Comparison of ENCODE assay signal across 16 mouse cellular contexts in the genomic region with DNA sequence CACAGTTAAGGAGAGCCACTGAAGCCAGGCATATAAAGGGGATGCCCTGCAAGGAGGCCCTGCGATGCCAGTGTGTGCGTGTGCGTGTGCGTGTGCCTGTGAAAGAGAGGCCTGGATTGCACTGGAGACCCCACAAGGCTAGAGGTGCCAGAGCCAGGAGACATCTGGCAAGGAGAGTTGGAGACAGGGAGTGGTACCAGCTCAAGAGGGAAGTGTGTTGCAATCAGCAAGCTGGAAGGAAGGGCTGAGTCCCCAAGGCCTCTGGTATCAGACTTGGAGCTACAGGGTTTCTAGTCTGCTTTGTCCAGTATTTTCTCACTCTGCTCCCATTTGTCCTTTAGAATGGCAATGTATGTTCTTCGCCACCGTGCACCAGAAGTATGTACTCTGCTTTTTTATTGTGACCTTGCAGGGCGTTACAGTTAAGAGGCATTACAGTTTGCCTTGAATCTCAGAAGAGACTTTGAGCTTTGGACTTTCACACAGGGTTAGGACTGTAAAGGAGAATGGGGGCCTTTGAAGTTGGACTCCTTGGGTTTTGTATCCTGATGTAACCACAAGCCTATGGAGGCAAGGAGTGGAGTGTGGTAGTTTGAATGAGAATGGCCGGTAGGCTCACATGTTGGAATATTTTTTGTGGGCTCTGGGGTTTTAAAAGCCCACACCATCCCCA. TPM values are rescaled to one million over a fixed set of nuclear protein-coding genes. Genes with fewer than 3 reads are reported as not detected.
A peak's percentile ranks its signal among the peaks of the same experiment; 100 is the strongest.
DNase-seq lines count a peak whose midpoint lies in the region; ATAC-seq and TF ChIP-seq lines count a peak whose summit lies in the region.
"Had no signal": no experiment of that assay in that cellular context is flagged by ENCODE, and none has a peak within 500 bp of the region (broad histone marks: within the 10 kb centered on the region; RNA-seq: fewer than 3 reads in every experiment).

No protein-coding gene starts in this region.

- H3K4me3 ChIP-seq in left cerebral cortex, adult 2 months, result no peak overlapping the region
- no peak overlapping the region for H3K4me3 ChIP-seq in forebrain, postnatal 0 days (ENCODE audit: low read depth, low read length)
- H3K4me3 ChIP-seq in forebrain, embryonic 12.5 days (replicated peaks), result no peak overlapping the region
- H3K4me3 ChIP-seq: forebrain, embryonic 10.5 days; layer of hippocampus, adult 2 months; liver, embryonic 13.5 days; midbrain, embryonic 12.5 days had no signal

- no peaks in the 10 kb centered on the region for H3K36me3 ChIP-seq in forebrain, postnatal 0 days (ENCODE audit: insufficient read depth)
- no peaks in the 10 kb centered on the region for H3K36me3 ChIP-seq in forebrain, embryonic 12.5 days (replicated peaks)
- H3K36me3 ChIP-seq: forebrain, embryonic 10.5 days; liver, embryonic 13.5 days; midbrain, embryonic 12.5 days had no signal

- no peak for TF ChIP-seq CTCF in left cerebral cortex, adult 2 months (IDR thresholded peaks at IDR 0.05)
- TF ChIP-seq CTCF in forebrain, postnatal 0 days (IDR thresholded peaks at IDR 0.05; ENCODE audit: low read depth), result no peak

- WGBS in forebrain, postnatal 0 days, result 84% methylated on average over 8 of the region's 8 CpGs
- WGBS in forebrain, embryonic 12.5 days, result 86% methylated on average over 8 of the region's 8 CpGs

- peak; percentile 59 for ATAC-seq in megakaryocyte, adult 5-6 weeks (ENCODE audit: poor library complexity, severe bottlenecking)
- no peak for ATAC-seq in forebrain, postnatal 0 days
- ATAC-seq in forebrain, embryonic 12.5 days (ENCODE audit: low FRiP score), result no peak

- H3K9me3 ChIP-seq in forebrain, postnatal 0 days (ENCODE audit: low read length), result no peaks in the 10 kb centered on the region
- no peaks in the 10 kb centered on the region for H3K9me3 ChIP-seq in forebrain, embryonic 12.5 days
- H3K9me3 ChIP-seq: forebrain, embryonic 10.5 days; liver, embryonic 13.5 days; midbrain, embryonic 12.5 days had no signal

- no peak overlapping the region for H3K9ac ChIP-seq in forebrain, postnatal 0 days
- no peak overlapping the region for H3K9ac ChIP-seq in forebrain, embryonic 12.5 days
- H3K9ac ChIP-seq: liver, embryonic 13.5 days; midbrain, embryonic 12.5 days had no signal

- intact Hi-C loops in gastrocnemius, postnatal 36 days (cut with DNase I), result loop anchor here (10.0 kb wide), 1 partner anchor 110 kb away; no protein-coding TSS in a partner anchor
- intact Hi-C loops in left cerebral cortex, adult 2 months (cut with DNase I), result no loop called here

- no peaks in the 10 kb centered on the region for H3K4me1 ChIP-seq in forebrain, postnatal 0 days (ENCODE audit: insufficient read depth)
- H3K4me1 ChIP-seq in forebrain, embryonic 12.5 days, result no peaks in the 10 kb centered on the region
- H3K4me1 ChIP-seq: forebrain, embryonic 10.5 days; midbrain, embryonic 12.5 days had no signal

- no peaks in the 10 kb centered on the region for H3K27me3 ChIP-seq in forebrain, postnatal 0 days (ENCODE audit: insufficient read depth, low read length)
- H3K27me3 ChIP-seq in forebrain, embryonic 12.5 days, result no peaks in the 10 kb centered on the region
- H3K27me3 ChIP-seq: liver, embryonic 13.5 days had no signal

- no peak overlapping the region for H3K27ac ChIP-seq in left cerebral cortex, adult 2 months
- H3K27ac ChIP-seq in forebrain, postnatal 0 days (ENCODE audit: low read depth, low read length), result no peak overlapping the region
- H3K27ac ChIP-seq in forebrain, embryonic 12.5 days, result no peak overlapping the region
- H3K27ac ChIP-seq: forebrain, embryonic 10.5 days; layer of hippocampus, adult 2 months; liver, embryonic 13.5 days; midbrain, embryonic 12.5 days had no signal

- DNase-seq in gastrocnemius, adult 18-20 months (ENCODE audit: low spot score), result peak; percentile 25
- DNase-seq in gastrocnemius, postnatal 36 days, result no peak
- peak; percentile 47 for DNase-seq in adipocyte (ENCODE audit: low spot score)
- DNase-seq in lung, adult 18-20 months, result peak; percentile 57 to 71
- no peak for DNase-seq in left cerebral cortex, adult 2 months (ENCODE audit: extremely low spot score in 1 of 2, low spot score in 2 of 2)
- DNase-seq in forebrain, postnatal 0 days, result no peak
- DNase-seq: cerebellum, postnatal 10 days; kidney, adult 11 months; liver, embryonic 13.5 days; spleen, adult 18-20 months had no signal

- H3K4me2 ChIP-seq in forebrain, postnatal 0 days (ENCODE audit: low read depth), result no peak overlapping the region
- H3K4me2 ChIP-seq in forebrain, embryonic 12.5 days, result no peak overlapping the region
- H3K4me2 ChIP-seq: liver, embryonic 13.5 days; midbrain, embryonic 12.5 days had no signal

RNA-seq across cellular contexts. Expression of gene Fam186a, which starts 1.6 kb away (rescaled TPM):
- under 1 TPM; 0.12 to 0.16 TPM for total RNA-seq in gastrocnemius, adult 18-20 months (2021)
- total RNA-seq in gastrocnemius, postnatal 36 days (2021), result under 1 TPM; 0.07 to 0.10 TPM
- not detected in 2 replicates for total RNA-seq in megakaryocyte, adult 5-6 weeks (2015)
- not detected in 2 replicates for total RNA-seq in megakaryocyte, adult 5-6 weeks (2017)
- total RNA-seq in left cerebral cortex, adult 2 months (2021), result under 1 TPM in 1 of 2 experiments, not detected in 1; 0.05 TPM
- under 0.01 TPM in 1 of 2 replicates, not detected in the other for total RNA-seq in forebrain, postnatal 0 days (2014; rRNA removed)
- not detected in 2 replicates for polyA plus RNA-seq in forebrain, postnatal 0 days (2015; fragmentation: Nextera tagmentation; extraction: Ambion mirVana)
- polyA plus RNA-seq in forebrain, embryonic 12.5 days (2016; fragmentation: Nextera tagmentation; extraction: Ambion mirVana), result not detected in 2 replicates
- polyA plus RNA-seq: liver, embryonic 13.5 days; neural tube, embryonic 11.5 days had no signal

RNA-seq across cellular contexts. Expression of gene Larp4, which starts 4.6 kb away (rescaled TPM):
- 10 to 100 TPM; 39.4 to 47.4 TPM for total RNA-seq in gastrocnemius, adult 18-20 months (2021)
- 10 to 100 TPM; 42.1 to 45.5 TPM for total RNA-seq in gastrocnemius, postnatal 36 days (2021)
- 58.8 and 75.1 TPM in 2 replicates for total RNA-seq in megakaryocyte, adult 5-6 weeks (2015)
- total RNA-seq in megakaryocyte, adult 5-6 weeks (2017), result 42.6 and 42.9 TPM in 2 replicates
- 10 to 100 TPM; 43.5 to 51.8 TPM for total RNA-seq in left cerebral cortex, adult 2 months (2021)
- total RNA-seq in forebrain, postnatal 0 days (2014; rRNA removed), result 39.1 and 48.6 TPM in 2 replicates
- 12.4 and 19.1 TPM in 2 replicates for polyA plus RNA-seq in forebrain, postnatal 0 days (2015; fragmentation: Nextera tagmentation; extraction: Ambion mirVana)
- 41.5 and 43.8 TPM in 2 replicates for polyA plus RNA-seq in forebrain, embryonic 12.5 days (2016; fragmentation: Nextera tagmentation; extraction: Ambion mirVana)

Comparison
In these comparisons a context has a peak if more than half of its experiments do, and no peak if none do; other contexts are left out.
1. DNase-seq: peak in gastrocnemius, adult 18-20 months (single experiment), adipocyte (single experiment) and lung, adult 18-20 months (2 of 2); none in gastrocnemius, postnatal 36 days (0 of 2), left cerebral cortex, adult 2 months (0 of 2) and forebrain, postnatal 0 days (single experiment).